Comparison of ENCODE assay signal across 24 mouse cellular contexts in the genomic region with DNA sequence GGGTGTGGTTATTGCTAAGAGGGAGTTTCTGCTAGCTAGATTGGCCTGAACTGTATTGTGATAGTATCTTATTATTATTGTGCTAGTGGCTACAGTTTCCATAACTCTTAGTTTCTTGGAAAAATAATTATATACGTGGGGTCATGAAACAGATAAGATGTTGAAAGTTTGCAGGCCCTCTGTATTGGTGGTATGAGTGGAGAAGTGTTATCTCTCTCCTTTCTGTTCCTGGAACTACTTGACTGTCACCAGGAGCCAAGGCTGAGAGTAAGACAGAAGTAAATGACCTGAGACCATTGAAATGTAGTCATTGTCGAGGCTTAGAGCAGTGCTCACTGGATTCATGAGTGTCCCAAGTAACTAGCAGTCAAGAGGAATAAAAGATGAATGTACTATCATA.
"Had no signal": no experiment of that assay in that cellular context is flagged by ENCODE, and none has a peak within 500 bp of the region (broad histone marks: within the 10 kb centered on the region; RNA-seq: fewer than 3 reads in every experiment).

No protein-coding gene starts in this region.

- ATAC-seq: hindbrain, postnatal 0 days; intestine, embryonic 16.5 days had no signal

- H3K36me3 ChIP-seq: heart, embryonic 10.5 days; heart, embryonic 12.5 days; hindbrain, embryonic 13.5 days; hindbrain, embryonic 15.5 days; kidney, embryonic 15.5 days; limb, embryonic 13.5 days; limb, embryonic 15.5 days; liver, embryonic 15.5 days had no signal

- H3K27ac ChIP-seq: gastrocnemius, adult 2 months; heart, embryonic 10.5 days; hindbrain, embryonic 13.5 days; hindbrain, embryonic 15.5 days; hindbrain, postnatal 0 days; kidney, embryonic 15.5 days; kidney, postnatal 0 days; limb, embryonic 13.5 days; limb, embryonic 15.5 days; liver, embryonic 15.5 days had no signal

- DNase-seq: gastrocnemius, adult 2 months; gastrocnemius, postnatal 10 days; gastrocnemius, postnatal 25 days; heart, adult 18-20 months; heart, postnatal 10 days; kidney, adult 11 months; kidney, adult 2 months; kidney, adult 9 months; kidney, postnatal 14 days; kidney, postnatal 36 days; layer of hippocampus, adult 9-11 months; layer of hippocampus, postnatal 36 days; left cerebral cortex, postnatal 4 days had no signal

- H3K4me3 ChIP-seq: gastrocnemius, adult 2 months; heart, embryonic 10.5 days; heart, embryonic 12.5 days; hindbrain, embryonic 13.5 days; hindbrain, embryonic 15.5 days; kidney, embryonic 15.5 days; limb, embryonic 13.5 days; limb, embryonic 15.5 days; liver, embryonic 15.5 days had no signal

- H3K4me1 ChIP-seq: heart, embryonic 10.5 days; heart, embryonic 12.5 days; hindbrain, embryonic 13.5 days; hindbrain, embryonic 15.5 days; kidney, embryonic 15.5 days; limb, embryonic 15.5 days had no signal

- H3K27me3 ChIP-seq: heart, embryonic 12.5 days; hindbrain, embryonic 13.5 days; hindbrain, embryonic 15.5 days; kidney, embryonic 15.5 days; limb, embryonic 13.5 days; limb, embryonic 15.5 days; liver, embryonic 15.5 days had no signal

- H3K4me2 ChIP-seq: heart, embryonic 12.5 days; hindbrain, embryonic 13.5 days; hindbrain, embryonic 15.5 days; kidney, embryonic 15.5 days; limb, embryonic 13.5 days; limb, embryonic 15.5 days; liver, embryonic 15.5 days had no signal

- H3K9ac ChIP-seq: heart, embryonic 12.5 days; hindbrain, embryonic 13.5 days; hindbrain, embryonic 15.5 days; kidney, embryonic 15.5 days; limb, embryonic 13.5 days; limb, embryonic 15.5 days; liver, embryonic 15.5 days had no signal

- H3K9me3 ChIP-seq: heart, embryonic 10.5 days; heart, embryonic 12.5 days; hindbrain, embryonic 13.5 days; hindbrain, embryonic 15.5 days; kidney, embryonic 15.5 days; limb, embryonic 13.5 days; limb, embryonic 15.5 days; liver, embryonic 15.5 days had no signal
